Mouse (Mus musculus): ENCODE measurements around the gene St8sia1. TPM values are rescaled to one million over a fixed set of nuclear protein-coding genes. Genes with fewer than 3 reads are reported as not detected.
"Not testable (repeated sequence)": the region's sequence is repeated elsewhere in the genome, so short reads cannot be mapped to it uniquely, and the experiment has no call there.

The St8sia1 gene
- total RNA-seq (2021): under 1 TPM; 0.11 to 0.23 TPM
- long read RNA-seq, experiment 1, partial matches to known transcripts: 0 of 1 reads
- long read RNA-seq, experiment 1, other reads (novel, unspliced or antisense): 1 of 1 reads
- long read RNA-seq, experiment 2, partial matches to known transcripts: 0 of 1 reads
- long read RNA-seq, experiment 2, other reads (novel, unspliced or antisense): 1 of 1 reads

GRCm38 (mm10) chr6:142964076-142964530 lies at the start of gene St8sia1:
Gene St8sia1, minus strand, starts transcription at chr6:142964452.
- H3K27ac ChIP-seq: no peak within 1 kb of the TSS
- intact Hi-C loops (cut with DNase I): no loop called here
- no peak for TF ChIP-seq CTCF (IDR thresholded peaks at IDR 0.05)
- DNase-seq: no peak
- peak within 1 kb of the TSS; percentile 61 for H3K4me3 ChIP-seq

- DNase-seq: no peak
- TF ChIP-seq CTCF (IDR thresholded peaks at IDR 0.05): no peak
- no peak overlapping the region for H3K27ac ChIP-seq
- no peak overlapping the region for H3K4me3 ChIP-seq
- intact Hi-C loops (cut with DNase I): no loop called here
Measured at GRCm38 (mm10) chr6:143012513-143013215, 48.4 kb upstream of the St8sia1 start.

GRCm38 (mm10) chr6:143008865-143009264 lies 44.6 kb upstream of the St8sia1 start:
- Histone ChIP-seq H3K27ac (no peak overlapping the region), H3K4me3 (no peak overlapping the region)
- intact Hi-C loops (cut with DNase I): no loop called here
- DNase-seq: no peak
- no peak for TF ChIP-seq CTCF (IDR thresholded peaks at IDR 0.05)

GRCm38 (mm10) chr6:143005209-143005608 lies 41.0 kb upstream of the St8sia1 start:
- H3K4me3 ChIP-seq; H3K27ac ChIP-seq; intact Hi-C loops (cut with DNase I); DNase-seq: not testable (repeated sequence)

GRCm38 (mm10) chr6:143004801-143005200 lies 40.5 kb upstream of the St8sia1 start:
- no peak for TF ChIP-seq CTCF (IDR thresholded peaks at IDR 0.05)
- intact Hi-C loops (cut with DNase I): no loop called here
- no peak for DNase-seq
- H3K27ac ChIP-seq: no peak overlapping the region
- H3K4me3 ChIP-seq: no peak overlapping the region

- Histone ChIP-seq H3K4me3 (no peak overlapping the region), H3K27ac (no peak overlapping the region; the same call in 1 of the 2 replicates)
- intact Hi-C loops (cut with DNase I): no loop called here
- no peak for TF ChIP-seq CTCF (IDR thresholded peaks at IDR 0.05)
- DNase-seq: peak; percentile 68
Measured at GRCm38 (mm10) chr6:142998221-142998999, 34.2 kb upstream of the St8sia1 start.

GRCm38 (mm10) chr6:142996887-142997286 lies 32.6 kb upstream of the St8sia1 start:
- no peak for TF ChIP-seq CTCF (IDR thresholded peaks at IDR 0.05)
- no peak overlapping the region for H3K4me3 ChIP-seq
- no peak overlapping the region for H3K27ac ChIP-seq
- DNase-seq: no peak
- intact Hi-C loops (cut with DNase I): no loop called here

- TF ChIP-seq CTCF (IDR thresholded peaks at IDR 0.05): no peak
- intact Hi-C loops (cut with DNase I): no loop called here
- no peak overlapping the region for H3K27ac ChIP-seq
- H3K4me3 ChIP-seq: no peak overlapping the region
- peak; percentile 38 for DNase-seq
Measured at GRCm38 (mm10) chr6:142995567-142995966, 31.3 kb upstream of the St8sia1 start.

- intact Hi-C loops (cut with DNase I): no loop called here
- no peak overlapping the region for H3K4me3 ChIP-seq
- H3K27ac ChIP-seq: no peak overlapping the region
- no peak for DNase-seq
- no peak for TF ChIP-seq CTCF (IDR thresholded peaks at IDR 0.05)
Measured at GRCm38 (mm10) chr6:142994821-142995220, 30.6 kb upstream of the St8sia1 start.

GRCm38 (mm10) chr6:142993705-142994698 lies 29.8 kb upstream of the St8sia1 start:
- Histone ChIP-seq H3K27ac (no peak overlapping the region), H3K4me3 (no peak overlapping the region)
- DNase-seq: no peak
- intact Hi-C loops (cut with DNase I): no loop called here
- no peak for TF ChIP-seq CTCF (IDR thresholded peaks at IDR 0.05)

- TF ChIP-seq CTCF (IDR thresholded peaks at IDR 0.05): no peak
- intact Hi-C loops (cut with DNase I): no loop called here
- Histone ChIP-seq H3K4me3 (no peak overlapping the region), H3K27ac (no peak overlapping the region)
- no peak for DNase-seq
Measured at GRCm38 (mm10) chr6:142992971-142993370, 28.7 kb upstream of the St8sia1 start.

GRCm38 (mm10) chr6:142992099-142992498 lies 27.8 kb upstream of the St8sia1 start:
- Histone ChIP-seq H3K27ac (no peak overlapping the region), H3K4me3 (no peak overlapping the region)
- no peak for DNase-seq
- no peak for TF ChIP-seq CTCF (IDR thresholded peaks at IDR 0.05)
- intact Hi-C loops (cut with DNase I): no loop called here
